Mouse (Mus musculus) liver, embryonic 14.5 days (tissue): Measurements from ENCODE around the gene Gm38394.

ENCODE experiments used
- CTCF ChIP-seq: IDR thresholded peaks from 2 replicates; pipeline ENCODE4 v1.5.1; 2016; ENCODE audit warnings: antibody characterized with exemption, low read depth, control low read depth
- EP300 ChIP-seq: IDR thresholded peaks from 2 replicates; pipeline ENCODE4 v1.6.1; 2016; ENCODE audit warnings: antibody characterized with exemption, low read depth

DNA sequence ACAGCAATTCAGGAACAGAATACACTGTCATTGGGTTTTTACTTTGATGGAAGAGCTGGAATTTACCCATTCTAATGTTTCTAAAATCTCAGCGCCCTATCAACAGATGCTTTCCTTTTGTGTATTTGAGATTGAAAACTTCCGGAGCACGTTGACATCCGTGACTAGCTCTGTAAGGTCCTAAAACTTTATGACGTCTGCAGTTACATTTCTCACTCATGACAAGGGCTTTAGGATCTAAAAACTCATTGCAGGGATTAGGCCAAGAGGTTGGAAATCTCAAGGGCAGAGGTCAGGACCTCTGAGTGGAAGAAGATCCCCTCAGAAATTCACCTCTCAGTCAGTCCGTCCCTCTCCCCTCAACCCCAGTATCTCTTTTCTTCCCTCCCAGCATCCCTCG is 27.2 kb upstream of the Gm38394 start:
- TF ChIP-seq CTCF (no peak), EP300 (no peak)
